Mouse (Mus musculus) lung, adult 2 months (tissue): ENCODE results near the gene Gm20388.

Source experiments
- CTCF ChIP-seq: fragments of 200-500 bp; IDR thresholded peaks from 2 replicates; pipeline ENCODE4 v1.5.1; 2011; ENCODE audit warnings: mild to moderate bottlenecking, low read length, control low read depth; ENCODE audit not compliant: insufficient read depth
- POLR2A ChIP-seq: fragments of 200-500 bp; IDR thresholded peaks from 2 replicates; pipeline ENCODE4 v1.6.1; 2011; ENCODE audit warnings: low read depth, mild to moderate bottlenecking, control low read depth, low read length, borderline replicate concordance; ENCODE audit errors: extremely low read depth

DNA sequence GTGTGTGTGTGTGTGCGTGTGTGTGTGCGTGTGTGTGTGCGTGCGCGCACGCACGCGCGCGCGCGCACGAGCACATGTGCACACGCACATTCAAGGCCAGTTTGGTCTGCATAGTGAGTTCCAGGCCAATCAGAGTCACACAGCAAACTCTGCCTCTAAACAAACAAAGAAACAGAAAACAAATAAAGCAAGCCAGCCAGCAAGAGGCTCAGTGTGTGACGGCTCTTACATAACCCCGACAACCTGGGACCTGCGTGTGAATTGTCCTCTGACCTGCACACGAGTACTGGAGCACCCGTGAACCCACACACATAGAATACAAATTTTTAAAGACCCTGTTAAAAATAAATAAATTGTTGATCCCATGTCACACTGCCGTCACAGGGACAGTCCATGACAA, 1488.1 kb downstream of the Gm20388 start:
- TF ChIP-seq CTCF: no peak
- no peak for TF ChIP-seq POLR2A
